Mouse (Mus musculus) liver, embryonic 14.5 days (tissue): ENCODE measurements around the gene Lin28b. TPM values are rescaled to one million over a fixed set of nuclear protein-coding genes. Genes with fewer than 3 reads are reported as not detected.

ENCODE experiments used
- ATAC-seq: fragments of 200-750 bp; cut with Nextera tagmentation; 2 replicates; pipeline ENCODE4 v1.8.0; 2017; ENCODE audit warnings: moderate number of reproducible peaks, mild to moderate bottlenecking, moderate library complexity; ENCODE audit not compliant: insufficient read depth
- DNase-seq, 3 experiments: peaks; one replicate each; pipeline ENCODE4 v3.0.0-alpha.2; 2012 to 2013; ENCODE audit warnings: low read depth in 3 of 3, low spot score in 3 of 3
- H3K27ac ChIP-seq: fragments of 300-500 bp; sonication (generic); 2 replicates; pipeline ENCODE4 v1.5.1; 2014; ENCODE audit warnings: moderate library complexity, mild to moderate bottlenecking, control low read depth, inconsistent platforms
- H3K27me3 ChIP-seq: fragments of 300-500 bp; sonication (generic); 2 replicates; pipeline ENCODE4 v1.6.1; 2014; ENCODE audit warnings: mild to moderate bottlenecking, low read length, moderate library complexity; ENCODE audit not compliant: control insufficient read depth, insufficient read depth
- H3K36me3 ChIP-seq: fragments of 300-500 bp; sonication (generic); replicated peaks from 2 replicates; pipeline ENCODE4 v1.6.1; 2014; ENCODE audit warnings: low read depth; ENCODE audit not compliant: control insufficient read depth, insufficient read depth
- H3K4me1 ChIP-seq, 2 experiments: fragments of 200-500 bp in 1 of 2; fragments of 300-500 bp in 1 of 2; sonication (generic) in 1 of 2; replicated peaks; 2 replicates each; pipeline ENCODE4 v1.6.1; 2012 to 2014; ENCODE audit warnings: antibody characterized with exemption in 1 of 2, inconsistent platforms in 1 of 2, low read length in 1 of 2; ENCODE audit not compliant: control insufficient read depth in 2 of 2, insufficient read depth in 2 of 2
- H3K4me2 ChIP-seq: fragments of 300-500 bp; sonication (generic); 2 replicates; pipeline ENCODE4 v1.6.1; 2014; ENCODE audit warnings: low read depth, mild to moderate bottlenecking, control low read depth, moderate library complexity
- H3K4me3 ChIP-seq, 2 experiments: fragments of 200-500 bp in 1 of 2; fragments of 300-500 bp in 1 of 2; sonication (generic) in 1 of 2; 2 replicates each; pipeline ENCODE4 v1.5.1; 2012 to 2014; ENCODE audit warnings: low read depth in 2 of 2, low read length in 2 of 2, mild to moderate bottlenecking in 2 of 2, control low read depth in 1 of 2, inconsistent platforms in 1 of 2, moderate library complexity in 1 of 2; ENCODE audit not compliant: insufficient read depth in 1 of 2
- H3K9ac ChIP-seq: fragments of 300-500 bp; sonication (generic); replicated peaks from 2 replicates; pipeline ENCODE4 v1.6.1; 2014; ENCODE audit warnings: mild to moderate bottlenecking, control low read depth, moderate library complexity
- H3K9me3 ChIP-seq: fragments of 300-500 bp; sonication (generic); 2 replicates; pipeline ENCODE4 v1.6.1; 2016; ENCODE audit warnings: low read length, mixed read lengths; ENCODE audit not compliant: control insufficient read depth
- CTCF ChIP-seq: IDR thresholded peaks from 2 replicates; pipeline ENCODE4 v1.5.1; 2016; ENCODE audit warnings: antibody characterized with exemption, low read depth, control low read depth
- EP300 ChIP-seq: IDR thresholded peaks from 2 replicates; pipeline ENCODE4 v1.6.1; 2016; ENCODE audit warnings: antibody characterized with exemption, low read depth
- WGBS: fragments of 180-500 bp; shearing (Covaris S2); extraction: QIAGEN DNeasy Blood & Tissue Kit; methylation state at CpG from one replicate; pipeline ENCODE4 v1.1.7; 2014; ENCODE audit not compliant: insufficient replicate concordance; 5-methylcytosine and 5-hydroxymethylcytosine counted together
- polyA plus RNA-seq, 2 experiments: library from polyadenylated mRNA; depleted of rRNA in 1 of 2; stranded (reverse) in 1 of 2; unstranded in 1 of 2; fragments of >200 nt; fragmentation: Nextera tagmentation in 1 of 2; extraction: Ambion mirVana in 1 of 2; gene quantifications; 2 replicates each; pipeline versions ENCODE4 v1.2.1 to v1.2.3; 2012 to 2014

Gene Lin28b
- polyA plus RNA-seq, 2 experiments: 5.9 to 8.8 TPM

GRCm38 (mm10) chr10:45458637-45459036 is 27.6 kb downstream of the Lin28b start:
- 64% methylated on average over 2 of the region's 2 CpGs for WGBS
- no peak for ATAC-seq

GRCm38 (mm10) chr10:45458074-45458473 is 28.1 kb downstream of the Lin28b start:
- H3K27me3 ChIP-seq: no peaks in the 10 kb centered on the region
- DNase-seq: no peak
- no peak for TF ChIP-seq EP300
- TF ChIP-seq CTCF: no peak
- no peak overlapping the region for H3K4me2 ChIP-seq
- peaks cover 0 to 7% of the 10 kb centered on the region in 2 experiments; a peak in 2 of 4 replicates for H3K4me1 ChIP-seq
- no peak for ATAC-seq
- H3K27ac ChIP-seq: no peak overlapping the region
- H3K9me3 ChIP-seq: no peaks in the 10 kb centered on the region
- H3K4me3 ChIP-seq: no peak overlapping the region
- H3K9ac ChIP-seq: no peak overlapping the region
- WGBS: 78% methylated on average over 2 of the region's 2 CpGs
- no peaks in the 10 kb centered on the region for H3K36me3 ChIP-seq

More at GRCm38 (mm10) chr10:45458637-45459036, 27.6 kb downstream of the Lin28b start:
- Histone ChIP-seq H3K4me3 (no peak overlapping the region), H3K27me3 (no peaks in the 10 kb centered on the region), H3K4me2 (no peak overlapping the region), H3K27ac (no peak overlapping the region), H3K36me3 (no peaks in the 10 kb centered on the region), H3K9ac (no peak overlapping the region), H3K4me1 (peaks cover 0 to 7% of the 10 kb centered on the region in 2 experiments; a peak in 2 of 4 replicates), H3K9me3 (no peaks in the 10 kb centered on the region)
- TF ChIP-seq CTCF (no peak), EP300 (no peak)
- DNase-seq: no peak

DNA sequence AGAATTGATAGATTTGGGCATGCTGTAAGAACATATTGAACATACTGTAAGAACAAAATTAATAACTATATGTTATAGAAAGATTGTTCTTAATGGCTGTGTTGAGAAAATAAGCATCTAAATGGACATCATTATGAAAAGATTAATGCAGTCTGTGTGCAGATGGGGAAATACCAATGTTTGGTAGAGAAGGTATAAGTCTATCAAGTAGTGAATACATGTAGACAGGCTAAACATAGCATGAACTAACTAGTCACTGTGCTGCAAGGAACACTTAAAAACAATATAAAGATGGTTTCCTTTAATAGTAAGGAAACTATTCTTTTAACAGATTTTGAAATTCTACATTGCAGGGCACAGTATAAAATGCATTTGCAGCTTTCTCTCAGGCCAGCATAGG is 39.6 kb downstream of the Lin28b start:
- Histone ChIP-seq H3K27me3 (no peaks in the 10 kb centered on the region), H3K27ac (no peak overlapping the region), H3K9ac (no peak overlapping the region), H3K9me3 (no peaks in the 10 kb centered on the region), H3K4me1 (peaks cover 2 to 7% of the 10 kb centered on the region in 2 experiments), H3K36me3 (no peaks in the 10 kb centered on the region), H3K4me3 (no peak overlapping the region), H3K4me2 (peak overlapping the region; percentile 43)
- ATAC-seq (no peak), DNase-seq (no peak)
- TF ChIP-seq CTCF (no peak), EP300 (no peak)

DNA sequence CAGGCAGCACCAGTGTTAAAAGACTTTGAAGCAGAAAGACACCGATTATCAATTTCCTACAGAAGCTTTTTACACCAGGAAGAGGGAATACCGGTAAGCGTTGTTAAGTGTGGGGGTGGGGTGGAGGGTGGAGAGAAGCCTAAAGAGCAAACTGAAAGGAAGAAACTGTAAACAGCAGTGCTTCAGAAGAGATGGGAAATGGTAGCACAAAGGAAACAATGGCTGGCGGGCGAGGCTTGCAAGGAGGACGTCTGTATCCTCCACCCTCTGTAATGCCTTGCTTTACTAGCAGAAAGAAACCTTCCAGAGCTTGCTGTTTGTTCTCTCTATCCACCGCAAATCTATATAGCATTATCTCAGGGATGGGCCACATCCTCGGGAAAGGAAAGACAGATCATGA is 40.0 kb downstream of the Lin28b start:
- TF ChIP-seq EP300 (no peak), CTCF (no peak)
- WGBS: 2% methylated on average over 8 of the region's 8 CpGs
- peak overlapping the region; percentile 43 for H3K4me2 ChIP-seq
- H3K9ac ChIP-seq: peak overlapping the region; percentile 27; the same call in 1 of the 2 replicates
- H3K36me3 ChIP-seq: no peaks in the 10 kb centered on the region
- H3K27ac ChIP-seq: no peak overlapping the region
- peaks cover 2 to 7% of the 10 kb centered on the region in 2 experiments for H3K4me1 ChIP-seq
- no peaks in the 10 kb centered on the region for H3K27me3 ChIP-seq
- ATAC-seq (no peak), DNase-seq (no peak)
- H3K9me3 ChIP-seq: no peaks in the 10 kb centered on the region
- 0 out of 4 replicates have a peak overlapping the region, but pooled peaks have one; percentile 20 to 30 for H3K4me3 ChIP-seq

DNA sequence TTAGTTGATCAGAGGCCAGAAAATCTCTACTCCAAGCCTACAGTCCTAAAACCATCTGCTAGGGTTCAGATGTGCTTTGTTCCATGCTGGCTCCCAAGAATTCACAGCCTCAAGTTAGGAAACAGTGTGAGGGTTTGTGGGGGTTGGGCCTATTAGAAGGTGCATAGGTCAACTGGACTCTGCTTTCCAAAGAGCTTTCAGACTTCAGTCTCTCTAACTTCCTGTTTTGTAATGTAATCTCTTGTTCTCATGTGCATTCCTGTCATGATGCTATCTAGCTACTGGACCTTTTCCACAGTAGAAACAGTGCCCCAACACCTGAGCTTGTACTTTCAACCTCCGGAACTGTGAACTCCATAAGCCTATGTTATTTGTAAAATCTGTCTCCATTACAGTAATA is 63.8 kb downstream of the Lin28b start:
- 39% methylated on average over 1 of the region's 1 CpGs for whole genome bisulfite sequencing
- Histone ChIP-seq H3K27ac (no peak overlapping the region), H3K9me3 (no peaks in the 10 kb centered on the region), H3K4me3 (no peak overlapping the region), H3K36me3 (no peaks in the 10 kb centered on the region), H3K4me2 (no peak overlapping the region), H3K4me1 (no peaks in the 10 kb centered on the region), H3K27me3 (no peaks in the 10 kb centered on the region), H3K9ac (no peak overlapping the region)
- ATAC-seq: peak; percentile 58; the same call in 1 of the 2 replicates
- TF ChIP-seq EP300 (no peak), CTCF (no peak)
- peak in 1 of 3 experiments; percentile 13 for DNase-seq
